Mouse (Mus musculus) ES-Bruce4 (cell line): ENCODE measurements at regions not wholly inside any gene's neighbourhood (a gene's known extent, or its start where the extent isn't known, plus 50 kb on each side); places are given as distances from the start of the nearest gene placed in this dataset.

Experiments
- CTCF ChIP-seq: IDR thresholded peaks from one replicate; pipeline ENCODE4 v1.8.1; 2011; ENCODE audit warnings: low read depth, low read length
- EP300 ChIP-seq: IDR thresholded peaks from 2 replicates; pipeline ENCODE4 v1.6.1; 2011; ENCODE audit warnings: low read depth, low read length; ENCODE audit not compliant: insufficient read depth
- POLR2A ChIP-seq: IDR thresholded peaks from one replicate; pipeline ENCODE4 v1.8.1; 2011; ENCODE audit warnings: low read length; ENCODE audit not compliant: insufficient read depth

DNA sequence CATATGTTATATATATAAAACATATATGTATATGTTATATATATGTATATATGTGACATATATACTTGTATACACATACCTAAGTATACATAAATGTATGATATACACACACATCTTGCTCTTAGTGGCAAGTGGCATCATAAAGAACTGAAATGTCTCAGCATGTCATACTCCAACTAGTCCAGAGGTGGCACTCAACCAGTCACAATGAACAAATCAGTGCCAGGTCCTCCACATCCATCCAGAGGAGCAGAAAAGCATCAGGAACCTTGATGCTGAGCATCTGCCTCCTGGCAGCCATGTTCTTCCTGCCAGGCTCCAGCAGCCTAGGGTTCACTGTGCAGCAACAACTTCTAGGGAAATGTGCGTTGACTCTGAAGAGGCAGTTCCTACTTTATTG is 405.2 kb upstream of the Mki67 start:
- TF ChIP-seq CTCF (no peak), POLR2A (no peak), EP300 (no peak)
